Mouse (Mus musculus) bone marrow, adult 2 months (tissue): ENCODE measurements around the gene Endou.

Experiments
- CTCF ChIP-seq: fragments of 200-500 bp; IDR thresholded peaks from 2 replicates; pipeline ENCODE4 v1.5.1; 2011; ENCODE audit warnings: low read length, control low read depth; ENCODE audit not compliant: control insufficient read depth, insufficient read depth
- POLR2A ChIP-seq: fragments of 200-500 bp; IDR thresholded peaks from 2 replicates; pipeline ENCODE4 v1.6.1; 2011; ENCODE audit warnings: low read depth, mild to moderate bottlenecking, control low read depth, low read length, borderline replicate concordance; ENCODE audit not compliant: control insufficient read depth

- no peak for TF ChIP-seq POLR2A
- TF ChIP-seq CTCF = no peak
Observed at GRCm38 (mm10) chr15:97741662-97742061, 10.5 kb upstream of the Endou start.
